Mouse (Mus musculus) NIH3T3 (cell line): ENCODE measurements at regions not wholly inside any gene's neighbourhood (a gene's known extent, or its start where the extent isn't known, plus 50 kb on each side); places are given as distances from the start of the nearest gene placed in this dataset.

Experiments used
- DNase-seq: peaks from one replicate; pipeline ENCODE4 v3.0.0-alpha.2; 2012; ENCODE audit warnings: low read depth

DNA sequence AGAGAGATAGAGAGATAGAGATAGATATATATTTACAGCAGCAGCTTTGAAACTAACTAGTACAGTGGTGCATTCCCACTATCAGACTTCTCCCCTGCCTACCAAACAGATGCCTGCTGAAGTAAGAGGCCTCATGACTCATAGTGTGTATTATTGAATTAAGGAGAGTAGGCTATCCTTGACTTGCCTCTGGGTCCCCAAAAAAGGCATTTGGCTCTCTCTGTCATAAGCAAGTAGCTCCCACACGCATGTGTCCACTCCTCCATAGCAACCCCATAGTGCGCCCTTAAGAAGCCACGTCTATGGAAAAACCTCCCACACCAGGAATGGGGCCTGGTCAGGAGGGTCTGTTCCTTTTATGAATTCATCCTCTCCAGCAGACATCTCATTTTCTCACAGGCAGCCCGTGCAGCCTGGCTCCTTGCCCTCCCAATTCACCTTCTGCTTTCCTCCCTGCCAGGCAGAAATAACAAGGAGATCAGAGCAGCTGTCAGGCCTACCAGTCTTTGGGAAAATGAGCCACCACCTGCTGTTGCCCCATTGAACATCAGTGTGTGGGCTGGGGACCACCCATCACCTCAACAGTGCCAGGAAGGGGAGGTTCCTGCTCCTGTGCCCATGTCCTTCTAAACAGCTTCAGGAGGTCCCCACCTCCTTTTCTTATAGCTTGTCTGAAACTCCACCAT is 208.5 kb upstream of the Mocs1 start:
- no peak for DNase-seq

DNA sequence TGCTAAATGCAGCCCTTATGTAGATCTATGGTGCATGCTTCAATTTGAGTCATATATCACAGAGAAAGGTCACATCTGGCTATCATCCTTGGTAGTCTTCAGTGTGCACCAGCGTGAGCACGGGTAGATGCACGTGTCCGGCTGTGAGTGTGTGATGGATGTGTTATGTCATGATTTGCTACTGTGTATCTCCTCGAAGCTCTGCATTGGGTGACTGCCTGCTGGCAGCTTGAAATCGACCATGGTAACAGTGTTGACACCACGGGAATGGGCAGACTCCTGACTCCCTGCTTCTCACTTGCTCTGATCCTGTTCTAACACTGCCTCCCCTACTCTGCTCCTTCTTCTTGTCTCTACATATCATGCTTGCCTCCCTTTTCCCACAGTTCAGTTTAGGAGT is 204.9 kb upstream of the Mocs1 start:
- no peak for DNase-seq

DNA sequence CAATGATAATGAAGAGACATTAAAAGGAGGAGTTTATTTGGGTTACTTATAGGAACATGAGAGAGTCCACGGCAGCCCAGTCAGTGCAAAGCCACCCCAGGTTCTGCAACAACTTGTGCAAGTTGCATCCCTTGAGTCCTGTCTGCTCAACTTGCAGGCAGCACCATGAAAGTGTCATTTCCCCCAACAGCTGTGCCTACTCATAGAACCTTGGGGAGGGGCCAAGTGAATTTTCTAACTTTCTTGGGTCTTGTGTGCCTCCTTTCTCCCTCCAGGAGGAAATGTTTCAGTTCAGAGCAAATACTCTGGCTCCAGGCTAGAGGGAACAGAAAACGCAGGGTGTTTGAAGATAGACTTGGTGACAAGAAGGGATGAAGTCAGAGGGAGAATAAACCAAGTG is 204.5 kb upstream of the Mocs1 start:
- no peak for DNase-seq

DNA sequence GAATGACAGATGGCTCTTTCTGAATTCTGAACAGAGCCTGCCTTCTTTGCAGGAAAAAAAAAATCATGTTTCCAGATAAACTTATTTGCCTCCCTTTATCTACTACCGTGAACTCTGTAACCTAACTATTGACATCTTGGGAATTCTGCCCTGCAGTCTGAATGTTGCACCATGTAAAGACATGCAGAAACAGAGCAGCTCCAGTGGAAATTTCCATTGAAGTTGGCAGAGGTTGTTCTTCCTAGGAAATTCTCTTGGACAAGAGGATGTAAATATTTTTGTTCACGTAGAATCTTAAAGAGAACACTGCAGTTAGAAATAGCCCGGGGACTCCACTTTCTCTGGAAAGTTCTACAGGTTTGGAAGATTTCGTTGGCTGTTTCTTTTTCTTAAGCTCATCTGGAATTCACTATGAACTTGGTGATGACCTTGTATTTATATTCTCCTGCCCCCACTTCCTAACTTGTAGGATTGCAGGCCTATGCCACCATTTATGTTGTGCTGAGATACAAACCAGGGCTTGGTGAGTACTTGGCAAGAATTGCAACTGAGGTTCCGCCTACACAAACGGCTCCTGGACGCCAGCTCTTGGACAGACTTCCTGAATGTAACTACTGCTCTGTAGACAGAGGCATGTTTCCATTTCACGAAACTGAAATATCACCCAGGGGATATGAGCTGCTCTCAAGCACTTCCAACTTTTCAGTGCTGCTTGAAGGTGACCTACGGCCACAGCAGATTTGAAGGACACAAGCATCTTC is 202.7 kb upstream of the Mocs1 start:
- DNase-seq, result no peak

DNA sequence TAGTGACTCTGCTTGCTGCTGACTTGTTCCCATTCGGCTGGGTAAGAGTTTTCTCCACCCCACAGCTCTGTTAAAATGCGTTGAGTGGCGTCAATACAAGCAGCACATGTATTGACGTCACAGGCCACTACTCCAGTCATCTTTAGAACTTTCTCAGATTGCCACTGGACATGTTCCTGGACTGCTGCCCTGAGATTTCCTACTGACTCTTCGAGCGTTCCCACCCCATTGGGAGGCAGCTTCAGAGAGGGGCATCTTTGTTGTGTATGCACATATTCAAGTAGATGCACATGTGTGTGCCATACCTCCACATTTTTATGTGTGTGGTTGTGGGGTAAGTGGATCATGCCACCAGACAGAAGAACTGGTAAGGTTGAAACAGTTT is 202.2 kb upstream of the Mocs1 start:
- DNase-seq, result no peak

DNA sequence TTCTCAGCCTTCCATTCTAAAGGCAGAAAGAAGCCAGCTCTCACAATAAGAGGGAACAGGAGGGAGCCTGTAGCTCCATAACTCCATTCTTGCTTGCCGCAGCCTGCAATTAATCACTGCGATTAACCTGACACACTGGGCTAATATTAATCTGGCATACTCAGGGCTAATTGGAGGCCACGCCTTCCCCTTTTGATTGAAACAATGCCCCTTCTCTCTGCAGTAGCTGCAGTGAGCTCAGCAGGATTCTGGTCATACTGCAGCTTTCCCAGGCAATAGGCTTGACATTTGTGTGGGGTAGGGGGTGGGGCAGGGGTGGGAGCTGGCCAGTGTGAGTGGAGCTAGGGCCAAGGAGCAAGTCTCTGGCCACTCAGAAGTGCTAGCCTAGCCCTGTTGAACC is 196.9 kb upstream of the Mocs1 start:
- DNase-seq, result no peak

DNA sequence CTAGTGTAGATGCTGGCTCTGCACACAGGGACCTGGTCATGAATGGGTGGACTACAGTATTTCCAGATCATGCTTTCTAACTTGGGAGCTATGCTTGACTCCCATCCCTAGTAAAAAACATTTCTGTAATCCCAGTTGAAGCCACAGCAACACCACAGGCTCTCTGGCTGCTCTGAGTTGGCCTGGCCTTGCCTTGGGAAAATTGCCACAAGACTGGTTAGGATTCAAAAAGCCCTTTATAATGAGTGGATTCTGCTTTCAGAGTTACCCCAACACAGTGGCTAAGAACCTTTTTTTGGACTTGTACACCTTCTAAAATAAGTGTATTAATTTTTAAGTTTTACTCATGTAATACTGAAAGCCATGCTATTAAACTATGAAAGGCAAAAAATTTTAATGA is 188.1 kb upstream of the Mocs1 start:
- DNase-seq, result no peak

DNA sequence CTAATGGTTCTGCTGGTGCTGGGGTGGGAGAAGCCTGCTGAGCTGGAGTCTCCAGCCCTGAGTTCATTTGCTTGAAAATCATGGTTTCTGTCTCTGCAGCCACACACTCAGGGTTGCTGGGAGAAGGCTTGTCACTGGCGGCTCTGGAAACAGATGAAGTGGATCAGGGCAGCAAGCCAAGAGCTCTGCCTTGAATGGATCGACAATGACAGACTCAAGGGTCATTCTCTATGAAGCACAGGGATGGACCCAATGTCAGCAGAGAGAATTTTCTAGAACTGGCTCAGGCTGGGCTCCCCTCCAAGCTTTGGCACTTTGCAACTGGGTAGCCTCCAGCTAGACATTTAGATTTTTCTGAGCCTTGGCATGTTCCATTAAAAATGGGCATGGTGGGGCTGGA is 184.7 kb upstream of the Mocs1 start:
- no peak for DNase-seq

DNA sequence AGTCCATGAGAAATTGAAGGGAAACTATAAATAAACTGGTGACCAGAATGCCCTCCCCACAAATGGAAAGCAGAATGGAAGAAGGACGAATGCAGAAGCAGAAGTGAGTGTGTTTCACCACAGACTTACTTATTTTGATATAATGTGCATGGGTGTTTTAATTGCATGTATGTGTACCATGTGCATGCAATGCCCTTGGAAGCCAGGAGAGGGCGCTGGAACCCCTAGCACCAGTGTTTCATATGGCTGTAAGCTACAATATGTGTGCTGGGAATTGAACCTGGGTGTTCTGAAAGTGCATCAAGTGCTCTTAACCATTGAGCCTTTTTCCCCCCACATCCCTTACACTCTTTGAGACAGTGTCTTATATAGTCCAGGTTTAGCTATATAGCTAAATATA is 183.1 kb upstream of the Mocs1 start:
- DNase-seq, result no peak

DNA sequence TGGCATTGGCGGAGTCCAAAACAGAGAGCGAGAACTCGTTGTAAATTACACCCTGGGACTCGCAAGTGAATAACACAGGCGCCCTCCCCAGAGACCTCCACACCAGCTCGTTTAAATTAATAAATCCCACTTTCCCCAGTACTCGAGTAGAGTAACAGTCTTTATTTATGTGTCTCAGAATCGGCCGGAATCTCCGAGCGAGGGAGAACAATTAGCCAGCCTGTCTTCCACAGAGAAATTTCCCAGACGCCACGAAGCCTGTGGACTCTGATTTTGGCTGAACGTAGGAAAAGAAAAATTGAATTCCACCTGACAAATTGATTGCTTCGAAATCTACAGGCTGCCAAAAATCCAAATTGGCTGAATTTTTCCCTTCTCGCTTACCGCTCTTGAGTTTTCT is 180.9 kb upstream of the Mocs1 start:
- DNase-seq, result no peak

DNA sequence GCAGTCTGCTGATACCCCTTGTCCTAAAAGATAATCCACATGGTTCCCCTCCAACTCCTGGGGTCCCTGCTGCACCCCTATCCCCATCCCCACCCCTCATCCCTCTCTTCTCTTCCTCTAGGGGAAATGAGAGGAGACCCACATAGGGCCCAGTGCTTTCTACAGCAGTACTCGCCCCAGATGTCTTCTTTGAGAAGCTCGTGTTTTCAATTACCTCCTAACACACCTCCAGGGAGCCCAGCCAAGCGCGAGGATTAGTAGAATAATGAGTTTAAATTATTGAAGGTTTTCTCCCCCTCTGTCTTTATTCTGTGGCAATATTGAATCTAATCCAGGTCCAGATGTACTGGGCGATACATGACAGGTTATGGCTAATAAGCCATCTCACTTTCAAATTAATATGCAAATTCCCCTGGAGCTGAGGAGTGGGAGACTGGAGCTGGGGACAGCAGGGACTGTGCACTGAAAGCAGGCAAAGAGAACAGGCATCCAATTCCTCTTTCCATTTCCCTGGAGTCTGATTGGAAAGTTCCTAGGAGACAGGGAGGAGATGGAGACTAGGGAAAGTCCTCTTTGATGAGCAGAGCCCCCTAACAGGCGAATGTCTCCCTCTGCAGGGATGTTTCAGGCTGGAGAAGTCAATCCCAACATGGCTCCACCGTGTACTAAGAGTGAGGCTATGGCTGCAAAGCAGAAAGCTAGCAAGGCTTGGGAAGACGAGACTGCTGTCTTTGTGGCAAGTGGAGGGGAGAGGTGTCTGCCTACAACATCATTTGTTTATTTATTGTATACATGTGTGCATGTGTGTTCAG is 177.2 kb upstream of the Mocs1 start:
- no peak for DNase-seq

DNA sequence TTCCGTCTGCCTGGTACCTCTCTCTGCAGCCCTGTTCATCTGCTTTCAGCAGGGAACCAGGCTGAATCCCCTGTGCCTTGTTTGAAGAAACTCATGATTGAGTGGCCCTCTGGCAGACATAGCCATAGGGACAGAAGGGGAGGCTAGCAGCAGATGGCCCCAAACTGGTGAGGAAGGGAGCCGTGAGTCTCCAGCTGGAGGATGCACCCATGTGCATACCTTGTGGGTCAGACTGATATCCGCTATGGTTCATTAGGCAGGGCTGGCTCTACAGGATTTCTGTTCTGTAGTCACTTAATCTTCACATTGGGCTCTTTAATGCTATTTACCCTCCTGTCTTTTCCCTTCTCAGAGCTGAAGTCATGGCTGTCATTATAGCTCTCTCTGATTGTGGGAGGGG is 175.9 kb upstream of the Mocs1 start:
- no peak for DNase-seq

DNA sequence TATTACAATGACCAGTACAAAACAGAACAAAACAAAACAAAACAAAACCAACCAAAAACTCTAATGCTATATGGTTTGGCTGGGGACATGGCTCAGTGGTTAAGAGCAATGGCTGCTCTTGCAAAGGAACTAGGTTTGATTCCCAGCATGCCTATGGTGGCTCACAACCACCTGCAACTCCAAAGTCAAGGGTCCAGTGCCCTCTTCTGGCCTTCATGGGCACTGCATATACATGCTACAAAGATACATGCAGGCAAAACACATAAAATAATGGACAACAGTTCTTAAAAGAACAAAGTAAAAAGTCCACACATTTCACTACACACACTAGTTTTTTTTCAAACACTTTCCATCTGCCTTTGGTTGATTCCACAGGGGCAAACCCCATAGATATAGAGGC is 169.7 kb upstream of the Mocs1 start:
- DNase-seq, result no peak

DNA sequence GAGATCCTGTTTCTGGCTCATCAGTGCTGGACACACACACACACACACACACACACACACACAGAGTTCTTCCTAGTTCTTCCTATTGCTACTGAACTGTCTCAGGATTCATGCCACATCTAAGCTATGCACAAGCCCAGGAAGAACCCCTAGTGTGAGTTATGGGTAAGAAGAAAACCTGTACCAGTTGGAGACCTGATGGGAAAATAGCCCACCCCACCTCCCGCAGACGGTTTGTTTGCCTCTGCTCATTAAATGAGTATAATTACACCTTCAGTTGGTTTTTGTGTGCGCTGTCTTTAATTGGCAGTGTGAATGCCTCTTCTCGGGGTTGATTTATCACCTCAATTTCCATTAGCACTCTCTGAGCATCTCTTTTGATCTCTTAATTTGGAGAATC is 165.8 kb upstream of the Mocs1 start:
- no peak for DNase-seq

DNA sequence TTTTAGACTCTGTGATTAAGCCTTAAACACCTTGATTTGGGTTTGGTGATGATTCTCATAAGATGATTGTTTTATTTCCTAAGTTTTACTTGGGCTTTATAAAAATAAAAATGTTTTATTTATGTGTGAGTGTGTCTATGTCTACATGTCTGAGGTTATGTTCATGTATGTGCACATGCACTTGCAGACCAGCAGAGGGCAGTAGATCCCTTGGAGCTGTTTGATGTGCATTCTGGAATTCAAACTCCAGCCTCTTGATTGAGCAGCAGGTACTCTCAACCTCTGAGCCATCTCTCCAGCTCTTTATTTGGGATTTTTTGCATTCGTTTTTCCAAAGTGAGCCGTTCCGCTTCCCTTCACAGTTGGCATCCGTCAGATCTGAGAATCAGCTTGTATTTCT is 161.8 kb upstream of the Mocs1 start:
- DNase-seq, result peak; percentile 45

DNA sequence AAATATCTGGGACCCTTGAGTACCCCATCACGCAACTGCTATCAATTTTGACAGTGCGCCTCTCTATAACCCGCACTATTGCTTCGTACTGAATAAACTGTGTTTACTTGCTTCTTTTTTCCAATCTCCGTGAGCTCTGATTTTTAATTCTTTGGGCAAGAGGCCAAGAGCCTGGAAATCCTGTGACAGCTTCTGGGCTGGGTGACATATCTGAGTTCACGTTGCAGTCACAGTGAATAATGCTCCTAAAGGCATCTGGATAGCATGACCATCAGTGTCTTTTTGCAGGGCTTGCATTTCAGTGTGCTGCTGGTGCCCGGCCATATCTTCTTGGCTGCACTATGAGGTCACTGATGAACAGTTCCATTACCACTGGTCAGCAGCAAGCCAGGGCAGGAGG is 158.2 kb upstream of the Mocs1 start:
- DNase-seq, result no peak

DNA sequence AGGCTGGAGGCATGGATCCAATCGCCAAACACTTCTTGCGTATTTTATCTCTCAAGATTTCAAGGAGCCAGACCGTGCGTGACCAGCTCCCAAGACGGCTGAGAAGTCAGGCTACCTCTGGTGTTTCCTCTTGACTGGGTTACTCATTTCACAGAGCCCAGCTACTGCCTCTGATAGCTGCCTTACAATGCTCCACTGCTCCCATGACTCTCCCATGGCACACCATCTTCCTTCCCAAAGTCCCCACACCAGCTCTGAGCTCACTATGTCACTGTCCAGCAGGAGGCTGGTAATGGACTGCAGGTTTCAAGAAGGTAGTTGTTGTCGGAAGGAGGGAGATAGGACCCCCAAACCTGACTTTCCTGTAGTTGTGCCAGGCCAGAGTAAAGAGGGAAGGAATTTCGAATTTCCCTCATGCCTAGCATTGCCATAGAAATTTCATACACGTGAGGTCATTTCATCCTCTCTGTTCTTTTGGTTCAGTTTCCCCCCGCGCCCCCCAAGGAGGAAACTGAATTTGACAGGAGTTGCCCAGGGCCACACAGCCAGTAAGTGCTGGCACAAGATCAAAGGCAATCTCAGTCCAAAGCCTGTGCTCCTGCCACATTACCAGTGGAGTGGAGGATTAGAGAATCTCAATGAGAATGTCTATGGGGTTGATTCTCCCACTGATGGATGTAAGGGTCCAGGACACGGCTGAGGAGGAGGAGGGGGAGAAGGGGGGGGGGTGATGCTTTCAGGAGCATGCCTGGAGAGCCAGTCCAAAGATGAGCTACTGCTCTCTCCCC is 155.3 kb upstream of the Mocs1 start:
- no peak for DNase-seq

DNA sequence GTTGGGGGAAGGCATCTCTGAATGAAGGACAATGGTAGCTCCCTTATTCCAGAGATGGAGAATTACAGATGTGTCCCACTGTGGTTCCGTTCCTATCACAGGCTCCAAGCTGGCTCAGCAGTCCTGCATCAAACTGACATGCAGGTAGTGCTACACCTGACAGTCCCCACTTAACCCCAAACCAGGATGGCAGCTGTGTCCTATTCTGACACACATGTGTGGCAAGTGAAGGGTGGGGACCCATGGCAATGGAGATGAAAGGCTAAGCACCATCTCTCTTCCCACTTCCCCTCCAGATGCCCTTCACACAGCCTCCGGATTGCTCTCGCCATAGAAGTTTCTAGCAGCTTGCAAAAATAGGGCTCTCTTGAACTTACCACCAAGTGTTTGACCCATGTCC is 153.2 kb upstream of the Mocs1 start:
- DNase-seq, result no peak

DNA sequence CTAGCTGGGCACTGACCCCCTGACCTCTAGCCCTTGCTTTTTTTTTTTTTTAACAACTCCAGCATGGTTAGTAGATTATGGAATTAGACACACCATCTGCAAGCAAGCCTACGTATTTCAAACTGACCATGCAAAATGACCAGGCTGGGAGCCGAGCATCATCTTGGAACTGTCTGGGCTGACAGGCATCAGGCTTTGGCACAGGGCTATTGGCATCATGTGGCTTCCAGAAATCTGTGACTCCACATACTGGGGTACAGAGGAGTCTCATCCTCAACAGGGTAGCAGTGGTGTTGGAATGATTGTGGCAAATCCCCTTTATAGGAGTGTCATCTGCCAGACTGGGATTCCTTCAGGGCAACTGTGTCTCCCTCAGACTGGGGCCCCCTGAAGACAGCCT is 152.7 kb upstream of the Mocs1 start:
- no peak for DNase-seq

DNA sequence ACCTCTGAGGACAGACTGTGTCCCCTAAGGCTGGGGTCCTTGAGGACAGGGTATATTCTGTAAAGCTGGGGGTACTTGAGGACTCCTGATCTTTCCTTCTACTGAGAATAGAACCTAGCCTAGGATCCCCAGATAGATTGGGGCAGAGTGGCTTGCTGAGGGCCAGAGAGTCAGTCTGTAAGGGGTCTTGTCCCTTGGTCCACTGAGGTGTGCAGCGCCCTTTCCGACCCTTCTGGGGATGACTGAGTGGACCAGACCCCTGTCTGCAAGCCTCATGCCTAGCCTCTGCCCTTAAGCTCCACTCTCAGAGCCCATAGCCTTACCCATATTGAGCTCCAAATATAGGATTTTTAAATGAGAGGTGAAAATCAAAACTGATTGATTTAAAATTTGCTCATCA is 152.2 kb upstream of the Mocs1 start:
- DNase-seq, result no peak

DNA sequence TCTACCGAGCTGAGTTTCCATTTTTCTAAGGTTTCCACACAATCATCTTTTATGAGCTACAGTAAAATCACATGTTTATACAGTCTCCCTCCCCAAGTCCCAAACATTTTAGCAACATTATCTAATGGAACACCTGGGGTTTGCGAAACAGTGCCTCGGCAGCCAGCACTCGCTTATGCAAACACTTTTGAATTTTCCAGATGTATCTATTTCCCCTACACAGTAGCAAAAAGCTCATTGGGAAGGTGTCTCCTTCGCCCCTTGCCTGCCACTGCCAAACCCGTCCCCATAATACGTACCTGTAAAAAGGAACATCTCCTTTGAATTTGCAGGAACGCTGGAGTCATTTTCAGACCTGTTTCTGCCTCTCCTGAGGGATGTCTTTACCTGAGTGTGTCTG is 149.6 kb upstream of the Mocs1 start:
- no peak for DNase-seq

DNA sequence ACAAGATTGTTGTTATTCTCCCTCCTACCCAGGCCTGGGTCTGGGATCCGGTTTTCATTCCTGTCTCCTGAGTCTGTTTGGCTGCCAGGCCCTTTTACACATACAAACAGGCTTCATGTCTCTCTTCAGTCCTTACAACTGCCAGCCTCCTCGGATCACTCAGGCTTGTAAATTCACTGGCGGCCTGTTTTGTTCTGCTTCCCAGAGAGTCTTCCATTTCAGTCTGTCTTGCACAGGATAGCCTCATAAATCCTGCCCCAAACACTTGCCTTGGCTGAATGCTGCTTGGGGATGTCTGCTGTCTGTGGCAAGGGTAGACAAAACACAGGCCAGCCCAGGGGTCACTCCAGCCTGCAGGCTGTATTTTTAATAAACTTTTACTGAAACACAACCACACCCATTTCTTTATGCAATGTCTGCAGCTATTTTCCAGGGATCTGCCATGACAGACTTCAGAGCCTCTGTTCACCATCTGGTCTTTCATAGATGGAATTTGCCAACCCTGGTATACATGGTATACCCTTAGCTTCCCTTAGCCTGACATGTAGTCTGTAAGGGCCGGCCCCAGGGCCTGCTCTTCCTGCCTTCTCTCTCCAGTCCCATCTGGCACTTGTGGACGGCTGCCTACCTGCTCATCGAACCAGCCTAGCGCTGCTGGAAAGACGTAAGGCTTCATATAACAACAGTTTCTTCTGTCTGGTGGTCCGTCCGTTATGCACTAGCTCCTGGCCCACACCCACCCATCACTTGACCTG is 149.0 kb upstream of the Mocs1 start:
- DNase-seq, result no peak
